ENCODE assay signal across 9 mouse cellular contexts in genomic region chr11:120530085-120530964, GRCm38 (mm10). TPM values are rescaled to one million over a fixed set of nuclear protein-coding genes. Genes with fewer than 3 reads are reported as not detected.
DNase-seq lines count a peak whose midpoint lies in the region; ATAC-seq and TF ChIP-seq lines count a peak whose summit lies in the region.
"Had no signal": no experiment of that assay in that cellular context is flagged by ENCODE, and none has a peak within 500 bp of the region (broad histone marks: within the 10 kb centered on the region; RNA-seq: fewer than 3 reads in every experiment).

TSS of gene Gcgr (plus strand) at chr11:120530699.

- H3K4me3 ChIP-seq in liver, embryonic 15.5 days (replicated peaks) = peak within 1 kb of the TSS; percentile 50
- H3K4me3 ChIP-seq in cerebellum, adult 2 months (replicated peaks; ENCODE audit: insufficient read depth, low read depth, low read length) = no peak within 1 kb of the TSS

- 0 out of 2 replicates have a peak, but pooled peaks have one; percentile 7 for ATAC-seq in liver, embryonic 15.5 days (ENCODE audit: insufficient read depth)

- peaks cover 28% of the 10 kb centered on the region for H3K4me1 ChIP-seq in liver, embryonic 15.5 days (replicated peaks)
- peaks cover 6% of the 10 kb centered on the region for H3K4me1 ChIP-seq in cerebellum, adult 2 months (ENCODE audit: control insufficient read depth, insufficient read depth, low read length)

- H3K4me2 ChIP-seq in liver, embryonic 15.5 days = peak within 1 kb of the TSS; percentile 59

- H3K27ac ChIP-seq in liver, embryonic 15.5 days (replicated peaks) = peak within 1 kb of the TSS; percentile 74
- H3K27ac ChIP-seq in cerebellum, adult 2 months (ENCODE audit: insufficient read depth, low read length) = no peak within 1 kb of the TSS

- peak; percentile 58 to 61 for DNase-seq in cerebellum, postnatal 10 days
- DNase-seq in cerebellum, adult 11 months = no peak
- DNase-seq in R1 (ENCODE audit: low read depth, low spot score) = peak; percentile 30
- DNase-seq in heart, postnatal 14 days = peak; percentile 34 to 47
- DNase-seq in yolk sac, embryonic 10.5 days (ENCODE audit: low spot score) = peak; percentile 53
- no peak for DNase-seq in ovary, postnatal 10 days (ENCODE audit: low spot score)
- DNase-seq in cerebellum, adult 2 months = no peak

- no peaks in the 10 kb centered on the region for H3K36me3 ChIP-seq in liver, embryonic 15.5 days (replicated peaks)

- intact Hi-C loops in heart, postnatal 14 days (cut with DNase I) = no loop called here

- no peaks in the 10 kb centered on the region for H3K9me3 ChIP-seq in liver, embryonic 15.5 days (replicated peaks)

- TF ChIP-seq CTCF in cerebellum, adult 2 months (IDR thresholded peaks at IDR 0.05; ENCODE audit: borderline replicate concordance, insufficient read depth, low read depth, low read length) = no peak

- no peak for TF ChIP-seq POLR2A in cerebellum, adult 2 months (IDR thresholded peaks at IDR 0.05; ENCODE audit: borderline replicate concordance, insufficient read depth, low read length)

- 10% methylated on average over 62 of the region's 62 CpGs for WGBS in liver, embryonic 15.5 days (ENCODE audit: insufficient replicate concordance)
- WGBS in cerebellum, adult 2 months = 12% methylated on average over 59 of the region's 62 CpGs

- H3K9ac ChIP-seq in liver, embryonic 15.5 days = peak within 1 kb of the TSS; percentile 39

- H3K27me3 ChIP-seq in liver, embryonic 15.5 days = peaks cover 80% of the 10 kb centered on the region
- peaks cover 4% of the 10 kb centered on the region; the same call in 1 of the 2 replicates for H3K27me3 ChIP-seq in cerebellum, adult 2 months (ENCODE audit: control insufficient read depth, insufficient read depth, low read length)

RNA-seq across cellular contexts. Expression of gene Gcgr, which starts in this region (rescaled TPM):
- total RNA-seq in heart, postnatal 14 days (2021) = 1 to 10 TPM; 1.7 to 2.4 TPM
- 16.9 and 20.5 TPM in 2 replicates for polyA plus RNA-seq in liver, embryonic 15.5 days (2015; fragmentation: Nextera tagmentation; extraction: Ambion mirVana)
- polyA plus RNA-seq in cerebellum, adult 2 months (2012; rRNA removed) = 1.8 and 2.1 TPM in 2 replicates
- total RNA-seq: common myeloid progenitor, adult 5-6 weeks had no signal

Comparison
In these comparisons a context has a peak if more than half of its experiments do, and no peak if none do; other contexts are left out.
1. DNase-seq: peak in cerebellum, postnatal 10 days (2 of 2), R1 (single experiment), heart, postnatal 14 days (2 of 2) and yolk sac, embryonic 10.5 days (single experiment); none in cerebellum, adult 11 months (single experiment), ovary, postnatal 10 days (single experiment) and cerebellum, adult 2 months (0 of 2).